Mouse (Mus musculus) heart, adult 2 months (tissue): ENCODE data around the gene 9530077C05Rik. TPM values are rescaled to one million over a fixed set of nuclear protein-coding genes. Genes with fewer than 3 reads are reported as not detected.
"Not testable (repeated sequence)": the region's sequence is repeated elsewhere in the genome, so short reads cannot be mapped to it uniquely, and the experiment has no call there.

Source experiments
- DNase-seq, 2 experiments: peaks; one replicate each; pipeline ENCODE4 v3.0.0; 2021
- H3K27ac ChIP-seq: fragments of 200-600 bp; 2 replicates; pipeline ENCODE4 v1.8.1; 2022
- H3K27me3 ChIP-seq: fragments of 200-500 bp; 2 replicates; pipeline ENCODE4 v1.6.1; 2012; ENCODE audit warnings: mild to moderate bottlenecking, low read length, inconsistent platforms, mixed read lengths; ENCODE audit not compliant: control insufficient read depth, insufficient read depth
- H3K36me3 ChIP-seq: fragments of 200-500 bp; 2 replicates; pipeline ENCODE4 v1.6.1; 2012; ENCODE audit warnings: low read length, inconsistent platforms; ENCODE audit not compliant: control insufficient read depth, insufficient read depth
- H3K4me1 ChIP-seq: fragments of 200-500 bp; 2 replicates; pipeline ENCODE4 v1.6.1; 2011; ENCODE audit warnings: low read length; ENCODE audit not compliant: control insufficient read depth, insufficient read depth
- H3K4me3 ChIP-seq: fragments of 200-600 bp; 2 replicates; pipeline ENCODE4 v1.8.1; 2022
- H3K79me2 ChIP-seq: fragments of 200-500 bp; replicated peaks from 2 replicates; pipeline ENCODE4 v1.6.1; 2012; ENCODE audit warnings: mild to moderate bottlenecking, inconsistent platforms, low read length, moderate library complexity, mixed read lengths; ENCODE audit not compliant: control insufficient read depth, insufficient read depth
- H3K9ac ChIP-seq: fragments of 200-500 bp; 2 replicates; pipeline ENCODE4 v1.6.1; 2012; ENCODE audit warnings: low read depth, mild to moderate bottlenecking, control low read depth, inconsistent platforms, low read length, mixed read lengths
- CTCF ChIP-seq: fragments of 200-600 bp; IDR thresholded peaks from 2 replicates; pipeline ENCODE4 v1.8.1; 2022; ENCODE audit warnings: antibody characterized with exemption, mild to moderate bottlenecking, moderate library complexity
- EP300 ChIP-seq: fragments of 200-500 bp; IDR thresholded peaks from 2 replicates; pipeline ENCODE4 v1.6.1; 2011; ENCODE audit warnings: low read depth, low read length, control low read depth; ENCODE audit not compliant: insufficient read depth
- POLR2A ChIP-seq: fragments of 200-500 bp; IDR thresholded peaks from 2 replicates; pipeline ENCODE4 v1.6.1; 2011; ENCODE audit warnings: mild to moderate bottlenecking, low read depth, low read length, control low read depth; ENCODE audit not compliant: insufficient read depth
- WGBS: fragments of 180-500 bp; shearing (Covaris S2); methylation state at CpG from one replicate; pipeline ENCODE4 v1.1.7; 2018; 5-methylcytosine and 5-hydroxymethylcytosine counted together
- intact Hi-C: fragments of 180-260 bp; cut with DNase I; formaldehyde crosslinking; loops from one replicate; pipeline ENCODE4 v1.15.1; 2025
- polyA plus RNA-seq: library from polyadenylated mRNA; depleted of rRNA; stranded (reverse); fragments of >200 nt; gene quantifications from 2 replicates; pipeline ENCODE4 v1.2.3, GENCODE M21; 2012
- total RNA-seq, 2 experiments: library from RNA; stranded (reverse); gene quantifications; 2 replicates each; pipeline ENCODE4 v1.2.3; 2021

The 9530077C05Rik gene
- total and polyA plus RNA-seq, 3 experiments, result 0.27 to 0.50 (median 0.29) TPM

DNA sequence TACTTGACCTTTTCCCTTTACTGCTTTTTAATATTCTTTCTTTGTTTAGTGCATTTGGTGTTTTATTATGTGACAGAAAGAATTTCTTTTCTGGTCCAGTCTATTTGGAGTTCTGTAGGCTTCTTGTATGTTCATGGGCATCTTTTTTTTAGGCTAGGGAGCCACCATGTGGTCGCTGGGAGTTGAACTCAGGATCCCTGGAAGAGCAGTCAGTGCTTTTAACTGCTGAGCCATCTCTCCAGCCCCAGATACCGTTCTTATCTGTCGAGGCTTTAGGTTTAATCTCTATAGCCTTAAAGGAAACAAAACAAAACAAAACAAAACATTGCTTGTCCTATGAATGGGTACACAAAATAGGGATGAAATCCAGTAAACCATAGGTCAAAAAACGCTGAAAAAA lies 3.0 kb upstream of the 9530077C05Rik start:
- not testable (repeated sequence) for DNase-seq, H3K36me3 ChIP-seq, H3K79me2 ChIP-seq, H3K4me3 ChIP-seq, H3K27ac ChIP-seq, H3K27me3 ChIP-seq, H3K4me1 ChIP-seq, H3K9ac ChIP-seq
- WGBS, result 8% methylated on average over 4 of the region's 4 CpGs
- TF ChIP-seq CTCF, result peak; percentile 50
- intact Hi-C loops, result loop anchor here (5.0 kb wide), 1 partner anchor 251 kb away; the partner anchor contains the start of gene Pigyl

DNA sequence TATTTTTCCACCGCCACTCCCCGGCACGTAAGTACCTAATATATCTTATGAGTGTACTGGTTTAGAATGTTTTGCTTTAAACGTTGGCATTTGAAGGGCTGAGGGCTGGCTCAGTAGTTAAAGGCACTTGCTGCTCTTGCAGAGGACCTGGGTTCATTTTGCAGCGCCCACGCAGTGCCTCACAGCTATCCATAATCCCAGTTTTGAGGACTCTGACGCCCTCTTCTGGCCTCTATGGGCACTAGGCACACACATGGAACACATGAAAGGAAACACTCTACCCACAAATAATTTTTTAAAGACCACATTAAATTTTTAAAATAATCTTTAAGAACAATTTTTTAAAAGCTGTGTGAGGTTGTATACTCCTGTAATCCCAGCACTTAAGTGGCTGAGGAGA lies 1.8 kb upstream of the 9530077C05Rik start:
- H3K27ac ChIP-seq, result no peak overlapping the region
- TF ChIP-seq POLR2A, result no peak
- 0 out of 2 replicates have a peak, but pooled peaks have one; percentile 15 for TF ChIP-seq CTCF
- no peak for TF ChIP-seq EP300
- H3K27me3 ChIP-seq, result no peaks in the 10 kb centered on the region
- WGBS, result 80% methylated on average over 7 of the region's 7 CpGs
- DNase-seq, result no peak
- no peak overlapping the region for H3K4me3 ChIP-seq
- no peaks in the 10 kb centered on the region for H3K4me1 ChIP-seq
- intact Hi-C loops, result loop anchor here (5.0 kb wide), 1 partner anchor 252 kb away; the partner anchor contains the start of gene Pigyl
- no peak overlapping the region for H3K9ac ChIP-seq
- no peaks in the 10 kb centered on the region for H3K79me2 ChIP-seq
- no peaks in the 10 kb centered on the region for H3K36me3 ChIP-seq

DNA sequence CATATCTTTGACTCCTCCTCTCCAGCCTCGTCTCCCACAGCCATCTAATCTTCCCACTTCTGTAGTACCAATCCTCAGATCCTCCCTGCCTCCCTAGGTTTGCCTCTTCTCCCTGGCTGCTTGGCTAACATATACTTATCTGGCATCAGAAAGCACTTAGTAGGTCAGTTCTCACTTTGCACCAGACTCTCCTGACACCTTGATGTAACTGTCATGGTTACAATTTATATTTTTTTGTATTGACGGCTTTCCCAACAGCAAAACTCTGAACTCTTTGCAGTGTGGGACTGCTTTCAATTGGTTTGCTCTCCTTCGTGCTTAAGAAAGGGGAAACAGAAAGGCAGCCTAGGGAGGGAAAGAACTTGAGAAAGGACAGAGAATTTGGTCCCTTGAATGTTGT lies 4.9 kb downstream of the 9530077C05Rik start:
- no peaks in the 10 kb centered on the region; the same call in 1 of the 2 replicates for H3K4me1 ChIP-seq
- DNase-seq, result no peak
- no peaks in the 10 kb centered on the region for H3K36me3 ChIP-seq
- intact Hi-C loops, result loop anchor here (10.0 kb wide), 1 partner anchor 351 kb away; no protein-coding TSS in a partner anchor
- WGBS, result 64% methylated on average over 3 of the region's 3 CpGs
- no peaks in the 10 kb centered on the region for H3K27me3 ChIP-seq
- H3K79me2 ChIP-seq, result no peaks in the 10 kb centered on the region
- no peak overlapping the region for H3K27ac ChIP-seq
- TF ChIP-seq CTCF, result no peak
- TF ChIP-seq POLR2A, result no peak
- TF ChIP-seq EP300, result no peak
- H3K9ac ChIP-seq, result no peak overlapping the region
- H3K4me3 ChIP-seq, result no peak overlapping the region

DNA sequence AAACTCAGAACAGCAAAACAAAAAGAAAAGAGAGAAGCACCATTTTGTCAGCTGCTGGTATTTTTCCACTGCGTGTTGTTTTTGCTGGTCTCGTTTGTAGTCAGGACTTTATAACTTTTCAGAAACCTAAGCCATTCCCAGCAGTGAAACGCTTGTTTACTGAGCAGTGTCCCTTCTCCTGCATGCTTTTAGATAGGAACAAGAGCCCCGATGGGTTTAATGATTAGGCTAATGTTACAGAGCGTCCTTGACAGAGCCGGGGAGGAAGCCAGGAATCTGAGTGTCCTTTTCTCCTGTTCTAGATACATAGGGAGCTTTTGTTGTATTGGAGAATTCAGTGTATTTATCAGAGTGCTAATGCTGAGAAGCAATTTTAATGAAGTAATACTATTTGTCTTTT lies 6.2 kb downstream of the 9530077C05Rik start:
- H3K9ac ChIP-seq, result no peak overlapping the region

DNA sequence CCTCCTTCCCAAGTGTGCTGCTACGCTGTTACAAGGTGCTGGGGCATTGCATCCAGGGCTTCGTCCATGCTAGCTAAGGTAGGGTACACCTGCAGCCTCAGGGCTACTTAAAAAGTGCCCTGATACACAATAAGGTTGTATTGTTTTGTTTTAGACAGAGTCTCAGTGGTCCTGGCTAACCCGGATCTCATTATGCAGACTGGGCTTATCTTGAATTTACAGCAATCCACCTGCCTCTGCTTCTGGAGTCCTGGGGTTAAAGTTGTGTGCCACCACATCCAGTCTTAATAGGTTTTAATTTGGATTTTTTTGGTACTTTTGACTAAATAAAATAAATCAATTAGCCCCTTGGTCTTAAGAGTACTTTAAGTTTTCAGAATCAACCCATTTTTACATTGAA lies 8.6 kb downstream of the 9530077C05Rik start:
- Histone ChIP-seq H3K79me2 (no peaks in the 10 kb centered on the region), H3K36me3 (no peaks in the 10 kb centered on the region), H3K9ac (no peak overlapping the region), H3K27ac (no peak overlapping the region), H3K4me1 (no peaks in the 10 kb centered on the region; the same call in 1 of the 2 replicates), H3K4me3 (no peak overlapping the region), H3K27me3 (no peaks in the 10 kb centered on the region)
- TF ChIP-seq EP300 (no peak), POLR2A (no peak), CTCF (no peak)
- no peak for DNase-seq
- intact Hi-C loops, result loop anchor here (10.0 kb wide), 1 partner anchor 355 kb away; no protein-coding TSS in a partner anchor
- 88% methylated on average over 3 of the region's 3 CpGs for WGBS

More for the DNA sequence above, 6.2 kb downstream of the 9530077C05Rik start:
- WGBS, result 48% methylated on average over 6 of the region's 6 CpGs
- Histone ChIP-seq H3K79me2 (no peaks in the 10 kb centered on the region), H3K27me3 (no peaks in the 10 kb centered on the region), H3K4me1 (no peaks in the 10 kb centered on the region; the same call in 1 of the 2 replicates), H3K27ac (no peak overlapping the region), H3K4me3 (no peak overlapping the region), H3K36me3 (no peaks in the 10 kb centered on the region)
- no peak for DNase-seq
- intact Hi-C loops, result loop anchor here (10.0 kb wide), 1 partner anchor 353 kb away; no protein-coding TSS in a partner anchor
- TF ChIP-seq CTCF, result no peak
- no peak for TF ChIP-seq POLR2A
- TF ChIP-seq EP300, result no peak

DNA sequence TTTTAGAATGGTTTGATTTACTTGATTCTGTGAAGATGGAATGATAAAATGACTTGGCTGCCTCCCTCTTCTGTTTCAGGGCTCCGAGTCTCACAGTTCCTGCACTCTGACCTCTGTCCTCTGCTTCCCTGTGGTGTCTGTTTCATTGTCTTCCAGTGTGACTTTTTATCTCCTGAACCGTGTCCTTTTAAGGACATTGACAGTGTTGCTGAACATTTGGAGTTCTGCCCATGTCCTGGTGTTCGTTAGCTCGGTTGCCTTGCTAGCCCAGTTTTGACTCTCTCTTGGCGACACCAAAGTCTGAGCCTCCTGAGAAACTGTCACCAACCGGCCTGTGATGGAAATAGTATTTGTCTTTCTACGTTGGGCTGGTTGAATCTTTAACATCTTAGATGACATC lies 9.2 kb downstream of the 9530077C05Rik start:
- no peaks in the 10 kb centered on the region; the same call in 1 of the 2 replicates for H3K4me1 ChIP-seq
- H3K27me3 ChIP-seq, result no peaks in the 10 kb centered on the region
- intact Hi-C loops, result no loop called here
- 28% methylated on average over 7 of the region's 7 CpGs for WGBS
- H3K4me3 ChIP-seq, result no peak overlapping the region
- H3K79me2 ChIP-seq, result no peaks in the 10 kb centered on the region
- no peaks in the 10 kb centered on the region for H3K36me3 ChIP-seq
- no peak for DNase-seq
- TF ChIP-seq POLR2A (no peak), CTCF (no peak), EP300 (no peak)
- H3K27ac ChIP-seq, result no peak overlapping the region
- no peak overlapping the region for H3K9ac ChIP-seq
